8 mouse cellular contexts compared by ENCODE assay signal in genomic region chr10:123183243-123183642, GRCm38 (mm10). TPM values are rescaled to one million over a fixed set of nuclear protein-coding genes. Genes with fewer than 3 reads are reported as not detected.
A peak's percentile ranks its signal among the peaks of the same experiment; 100 is the strongest.
DNase-seq lines count a peak whose midpoint lies in the region; ATAC-seq lines count a peak whose summit lies in the region.

No protein-coding gene starts in this region.

- peaks cover 62% of the 10 kb centered on the region for H3K4me1 ChIP-seq in megakaryocyte, embryonic 14.5 days
- H3K4me1 ChIP-seq in midbrain, embryonic 15.5 days, result peaks cover 3% of the 10 kb centered on the region; the same call in 1 of the 2 replicates
- peaks cover 13% of the 10 kb centered on the region for H3K4me1 ChIP-seq in forebrain, embryonic 15.5 days
- H3K4me1 ChIP-seq in forebrain, embryonic 16.5 days (replicated peaks; ENCODE audit: control insufficient read depth, insufficient read depth, low read length), result peaks cover 7% of the 10 kb centered on the region

- 47% methylated on average over 7 of the region's 7 CpGs for WGBS in midbrain, embryonic 15.5 days
- 49% methylated on average over 7 of the region's 7 CpGs for WGBS in forebrain, embryonic 15.5 days
- 43% methylated on average over 7 of the region's 7 CpGs for WGBS in forebrain, embryonic 16.5 days

- H3K9me3 ChIP-seq in megakaryocyte, embryonic 14.5 days, result no peaks in the 10 kb centered on the region
- no peaks in the 10 kb centered on the region for H3K9me3 ChIP-seq in midbrain, embryonic 15.5 days
- H3K9me3 ChIP-seq in forebrain, embryonic 15.5 days, result no peaks in the 10 kb centered on the region
- no peaks in the 10 kb centered on the region for H3K9me3 ChIP-seq in forebrain, embryonic 16.5 days (ENCODE audit: control insufficient read depth, low read length)

- no peaks in the 10 kb centered on the region for H3K27me3 ChIP-seq in megakaryocyte, embryonic 14.5 days (replicated peaks)
- H3K27me3 ChIP-seq in midbrain, embryonic 15.5 days (replicated peaks), result no peaks in the 10 kb centered on the region
- no peaks in the 10 kb centered on the region for H3K27me3 ChIP-seq in forebrain, embryonic 15.5 days
- H3K27me3 ChIP-seq in forebrain, embryonic 16.5 days (replicated peaks; ENCODE audit: control insufficient read depth, insufficient read depth, low read length), result no peaks in the 10 kb centered on the region

- DNase-seq in kidney, postnatal 36 days, result peak; percentile 63 to 69
- peak; percentile 37 for DNase-seq in thymus, postnatal 0 days (ENCODE audit: low spot score)

- ATAC-seq in megakaryocyte, adult 5-6 weeks (ENCODE audit: poor library complexity, severe bottlenecking), result no peak
- ATAC-seq in common myeloid progenitor, adult 5-6 weeks (replicated peaks; ENCODE audit: low read depth, poor library complexity, severe bottlenecking), result peak; percentile 21; the same call in 1 of the 2 replicates
- ATAC-seq in midbrain, embryonic 15.5 days (replicated peaks), result no peak
- no peak for ATAC-seq in forebrain, embryonic 15.5 days (replicated peaks)
- ATAC-seq in forebrain, embryonic 16.5 days, result no peak

- no peak overlapping the region for H3K4me2 ChIP-seq in midbrain, embryonic 15.5 days
- no peak overlapping the region for H3K4me2 ChIP-seq in forebrain, embryonic 15.5 days (replicated peaks)
- H3K4me2 ChIP-seq in forebrain, embryonic 16.5 days (ENCODE audit: low read length), result no peak overlapping the region

- peaks cover 64% of the 10 kb centered on the region for H3K36me3 ChIP-seq in megakaryocyte, embryonic 14.5 days (replicated peaks; ENCODE audit: low read length)
- peaks cover 18% of the 10 kb centered on the region; the same call in 1 of the 2 replicates for H3K36me3 ChIP-seq in midbrain, embryonic 15.5 days (replicated peaks)
- H3K36me3 ChIP-seq in forebrain, embryonic 15.5 days, result peaks cover 22% of the 10 kb centered on the region
- H3K36me3 ChIP-seq in forebrain, embryonic 16.5 days (ENCODE audit: control insufficient read depth, insufficient read depth), result peaks cover 8% of the 10 kb centered on the region

- H3K9ac ChIP-seq in midbrain, embryonic 15.5 days, result no peak overlapping the region
- no peak overlapping the region for H3K9ac ChIP-seq in forebrain, embryonic 15.5 days (replicated peaks)
- no peak overlapping the region for H3K9ac ChIP-seq in forebrain, embryonic 16.5 days (replicated peaks; ENCODE audit: low read depth, low read length)

- H3K4me3 ChIP-seq in megakaryocyte, embryonic 14.5 days (replicated peaks), result peak overlapping the region; percentile 67
- no peak overlapping the region for H3K4me3 ChIP-seq in midbrain, embryonic 15.5 days
- no peak overlapping the region for H3K4me3 ChIP-seq in forebrain, embryonic 15.5 days
- no peak overlapping the region for H3K4me3 ChIP-seq in forebrain, embryonic 16.5 days (replicated peaks; ENCODE audit: low read length)

- H3K27ac ChIP-seq in midbrain, embryonic 15.5 days, result no peak overlapping the region
- H3K27ac ChIP-seq in forebrain, embryonic 15.5 days (replicated peaks), result no peak overlapping the region
- no peak overlapping the region for H3K27ac ChIP-seq in forebrain, embryonic 16.5 days (ENCODE audit: low read length)

RNA-seq across cellular contexts. Expression of gene Usp15, which starts 13.6 kb away (rescaled TPM):
- 0.87 and 7.8 TPM in 2 replicates for polyA plus RNA-seq in megakaryocyte, embryonic 14.5 days (2012; ENCODE audit: insufficient read depth, low replicate concordance)
- total RNA-seq in megakaryocyte, adult 5-6 weeks (2015), result 109 and 115 TPM in 2 replicates
- 170 and 180 TPM in 2 replicates for total RNA-seq in megakaryocyte, adult 5-6 weeks (2017)
- total RNA-seq in common myeloid progenitor, adult 5-6 weeks (2017), result 260 and 320 TPM in 2 replicates
- 91.1 and 94.2 TPM in 2 replicates for polyA plus RNA-seq in thymus, postnatal 0 days (2015; fragmentation: Nextera tagmentation; extraction: Ambion mirVana)
- polyA plus RNA-seq in midbrain, embryonic 15.5 days (2015; fragmentation: Nextera tagmentation; extraction: Ambion mirVana), result 65.9 and 71.1 TPM in 2 replicates
- polyA plus RNA-seq in forebrain, embryonic 15.5 days (2015; fragmentation: Nextera tagmentation; extraction: Ambion mirVana), result 65.1 and 66.8 TPM in 2 replicates
- 78.2 and 79.4 TPM in 2 replicates for polyA plus RNA-seq in forebrain, embryonic 16.5 days (2015; fragmentation: Nextera tagmentation; extraction: Ambion mirVana)
